Mouse (Mus musculus) kidney, adult 11 months (tissue): ENCODE data around the gene Pabpn1.

Source experiments
- DNase-seq: peaks from one replicate; pipeline ENCODE4 v3.0.0; 2022

Gene Pabpn1

GRCm38 (mm10) chr14:54893651-54894181, 1.4 kb downstream of the Pabpn1 start:
- DNase-seq, result peak; percentile 100

- peak; percentile 51 for DNase-seq
Measured at GRCm38 (mm10) chr14:54894296-54895151, 2.2 kb downstream of the Pabpn1 start.

- no peak for DNase-seq
Measured at GRCm38 (mm10) chr14:54897445-54897844, 5.1 kb downstream of the Pabpn1 start.

- peak; percentile 73 for DNase-seq
Measured at GRCm38 (mm10) chr14:54900383-54900782, 8.1 kb downstream of the Pabpn1 start.

GRCm38 (mm10) chr14:54903641-54904040, 11.3 kb downstream of the Pabpn1 start:
- no peak for DNase-seq

GRCm38 (mm10) chr14:54908682-54909081, 16.4 kb downstream of the Pabpn1 start:
- no peak for DNase-seq

- DNase-seq, result no peak
Measured at GRCm38 (mm10) chr14:54912109-54912850, 20.0 kb downstream of the Pabpn1 start.

- DNase-seq, result peak; percentile 38
Measured at GRCm38 (mm10) chr14:54912886-54913285, 20.6 kb downstream of the Pabpn1 start, which contains the start of gene Slc22a17. Gene Slc22a17 (minus strand): TSS chr14:54913132.

GRCm38 (mm10) chr14:54913343-54913742, 21.0 kb downstream of the Pabpn1 start:
- DNase-seq, result no peak

- no peak for DNase-seq
Measured at GRCm38 (mm10) chr14:54920076-54920685, 27.9 kb downstream of the Pabpn1 start.

- no peak for DNase-seq
Measured at GRCm38 (mm10) chr14:54924641-54925348, 32.5 kb downstream of the Pabpn1 start.

- DNase-seq, result peak; percentile 35
Measured at GRCm38 (mm10) chr14:54925349-54926342, 33.3 kb downstream of the Pabpn1 start, which contains the start of gene Efs. Gene Efs (minus strand): TSS chr14:54926126.

- no peak for DNase-seq
Measured at GRCm38 (mm10) chr14:54926401-54927158, 34.3 kb downstream of the Pabpn1 start.

GRCm38 (mm10) chr14:54927296-54927695, 35.0 kb downstream of the Pabpn1 start:
- DNase-seq, result no peak

- DNase-seq, result no peak
Measured at GRCm38 (mm10) chr14:54929801-54930200, 37.5 kb downstream of the Pabpn1 start.

GRCm38 (mm10) chr14:54930431-54930830, 38.1 kb downstream of the Pabpn1 start:
- DNase-seq, result no peak

- no peak for DNase-seq
Measured at GRCm38 (mm10) chr14:54932645-54933150, 40.4 kb downstream of the Pabpn1 start, which contains the start of gene Il25. Gene Il25 (plus strand): TSS chr14:54932695.

- no peak for DNase-seq
Measured at GRCm38 (mm10) chr14:54935904-54936830, 43.9 kb downstream of the Pabpn1 start, which contains the start of gene Cmtm5. Gene Cmtm5 (plus strand): TSS chr14:54936261.

- no peak for DNase-seq
Measured at GRCm38 (mm10) chr14:54936831-54937160, 44.5 kb downstream of the Pabpn1 start.
